Mouse (Mus musculus) splenic B cell, adult 2 months (primary cell): ENCODE measurements around the gene Lamtor2.
A peak's percentile ranks its signal among the peaks of the same experiment; 100 is the strongest.
"Not testable (repeated sequence)": the region's sequence is repeated elsewhere in the genome, so short reads cannot be mapped to it uniquely, and the experiment has no call there.

ENCODE experiments used
- DNase-seq: peaks from one replicate; pipeline ENCODE4 v3.0.0-alpha.2; 2011; ENCODE audit warnings: low read depth, low spot score
- H3K27me3 ChIP-seq: 2 replicates; pipeline ENCODE4 v1.6.1; 2012; ENCODE audit warnings: mild to moderate bottlenecking, low read length, moderate library complexity, mixed read lengths; ENCODE audit not compliant: control insufficient read depth, poor library complexity, insufficient read depth, severe bottlenecking
- H3K36me3 ChIP-seq: 2 replicates; pipeline ENCODE4 v1.6.1; 2012; ENCODE audit warnings: mild to moderate bottlenecking, low read length, moderate library complexity, mixed read lengths; ENCODE audit not compliant: control insufficient read depth, poor library complexity, insufficient read depth, severe bottlenecking

Gene Lamtor2

DNA sequence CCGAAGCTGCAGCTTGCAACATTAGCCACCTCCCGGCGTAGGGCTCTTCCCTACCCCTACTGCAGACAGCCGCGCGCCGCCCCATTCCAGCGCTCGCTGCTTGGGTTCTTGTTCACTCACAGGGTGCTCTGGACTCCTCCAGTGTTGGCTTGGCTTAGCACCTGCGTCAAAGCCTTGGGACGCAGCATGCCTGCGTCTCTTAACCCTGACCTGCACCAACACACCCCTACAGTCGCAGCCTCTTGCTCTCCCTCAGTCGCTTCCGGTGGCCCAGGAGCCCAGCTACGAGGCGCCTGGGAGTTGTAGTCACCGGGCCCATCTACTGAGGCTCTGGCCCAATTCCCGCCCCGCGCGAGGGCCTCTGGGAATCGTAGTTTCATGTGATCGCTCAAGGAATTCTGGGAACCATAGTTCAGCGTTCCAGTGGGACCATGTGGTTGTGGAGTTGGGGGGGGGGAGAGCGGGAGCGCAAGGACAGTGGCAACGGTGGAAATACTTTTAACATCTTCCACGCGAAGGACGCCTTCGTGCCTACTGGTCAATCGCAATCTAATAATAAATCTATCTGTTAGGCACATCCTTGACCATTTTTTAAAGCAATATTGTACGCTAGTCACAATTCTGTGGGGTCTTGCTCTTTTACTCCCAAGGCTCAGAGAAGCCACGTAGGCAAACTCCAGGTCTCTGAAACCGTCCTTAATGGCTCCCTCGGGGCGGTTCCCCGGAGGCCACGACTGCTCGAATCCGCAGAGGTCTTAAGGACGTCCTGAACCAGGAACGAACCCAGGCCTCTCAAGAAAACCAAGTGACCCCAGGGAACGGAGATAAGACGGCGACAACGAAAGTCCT, at the start of gene Lamtor2:
Gene Lamtor2 (minus strand): TSS at position 399 of the 849 bp plus-strand sequence.
- DNase-seq: peak; percentile 93
- no peaks in the 10 kb centered on the region for H3K27me3 ChIP-seq
- peaks cover 3% of the 10 kb centered on the region; the same call in 1 of the 2 replicates for H3K36me3 ChIP-seq

DNA sequence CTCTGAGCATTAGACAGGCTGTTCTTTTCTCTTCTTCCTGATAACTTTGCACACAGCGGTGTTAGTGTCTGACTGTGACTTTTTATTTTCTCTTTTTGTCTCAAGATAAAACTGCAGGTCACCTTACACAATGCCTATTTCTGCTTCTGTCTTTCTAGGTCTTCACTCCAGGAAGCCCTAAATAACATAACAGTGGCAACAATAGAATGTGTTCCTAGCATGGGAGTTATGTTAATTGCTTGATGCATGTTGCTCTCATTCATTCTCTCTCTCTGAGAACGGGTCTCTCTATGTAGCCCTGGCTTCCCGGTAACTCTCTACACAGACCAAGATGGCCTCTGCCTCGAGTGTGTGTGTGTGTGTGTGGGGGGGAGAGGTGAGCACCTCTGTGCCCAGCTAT, 49.6 kb upstream of the Lamtor2 start:
- DNase-seq: no peak
- no peaks in the 10 kb centered on the region for H3K36me3 ChIP-seq
- H3K27me3 ChIP-seq: no peaks in the 10 kb centered on the region

DNA sequence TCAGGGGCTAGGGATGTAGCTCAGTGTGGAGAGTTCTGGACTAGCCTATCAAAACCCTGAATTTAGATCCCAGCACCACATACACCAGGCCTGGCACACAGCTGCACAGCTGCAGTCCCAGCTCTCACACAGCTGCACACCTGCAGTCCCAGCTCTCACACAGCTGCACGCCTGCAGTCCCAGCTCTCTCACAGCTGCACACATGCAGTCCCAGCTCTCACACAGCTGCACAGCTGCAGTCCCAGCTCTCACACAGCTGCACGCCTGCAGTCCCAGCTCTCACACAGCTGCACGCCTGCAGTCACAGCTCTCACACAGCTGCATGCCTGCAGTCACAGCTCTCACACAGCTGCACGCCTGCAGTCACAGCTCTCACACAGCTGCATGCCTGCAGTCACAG, 43.7 kb upstream of the Lamtor2 start:
- not testable (repeated sequence) for H3K27me3 ChIP-seq, DNase-seq

DNA sequence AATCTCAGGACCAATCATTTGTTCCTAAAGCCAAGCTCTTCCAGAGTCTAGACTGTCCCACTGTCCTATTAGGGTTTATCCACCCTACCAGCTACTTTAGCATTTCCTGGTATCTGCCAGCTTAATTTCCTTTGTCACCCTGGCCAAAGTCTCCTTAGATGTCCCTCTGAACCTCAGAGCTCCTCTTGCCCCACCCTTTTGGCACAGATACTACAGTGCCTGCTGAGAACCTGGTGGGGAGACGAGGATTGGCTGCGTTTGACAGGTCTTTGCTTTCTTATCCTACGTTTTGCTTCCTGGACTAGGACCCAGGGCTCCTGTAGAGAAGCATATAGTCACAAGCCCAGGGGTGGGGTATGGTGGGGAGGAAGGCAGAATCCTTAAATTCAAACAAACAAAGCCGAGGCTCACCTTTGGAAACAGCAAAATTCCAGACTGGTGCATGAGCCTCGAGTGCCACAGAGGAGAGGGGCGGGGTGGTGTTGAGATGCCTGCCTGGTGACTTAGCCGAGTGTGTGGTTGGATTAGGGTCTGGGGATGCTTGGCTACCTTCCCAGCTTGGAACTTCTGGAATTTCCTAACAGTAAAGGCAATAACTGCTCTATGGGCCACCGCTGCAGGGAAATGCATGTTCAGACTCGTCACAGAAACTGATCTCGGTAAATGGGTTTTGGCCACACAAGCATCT, 41.2 kb upstream of the Lamtor2 start:
- no peak for DNase-seq
- Histone ChIP-seq H3K27me3 (no peaks in the 10 kb centered on the region), H3K36me3 (no peaks in the 10 kb centered on the region)

More for the DNA sequence above, 43.7 kb upstream of the Lamtor2 start:
- H3K36me3 ChIP-seq: not testable (repeated sequence)

DNA sequence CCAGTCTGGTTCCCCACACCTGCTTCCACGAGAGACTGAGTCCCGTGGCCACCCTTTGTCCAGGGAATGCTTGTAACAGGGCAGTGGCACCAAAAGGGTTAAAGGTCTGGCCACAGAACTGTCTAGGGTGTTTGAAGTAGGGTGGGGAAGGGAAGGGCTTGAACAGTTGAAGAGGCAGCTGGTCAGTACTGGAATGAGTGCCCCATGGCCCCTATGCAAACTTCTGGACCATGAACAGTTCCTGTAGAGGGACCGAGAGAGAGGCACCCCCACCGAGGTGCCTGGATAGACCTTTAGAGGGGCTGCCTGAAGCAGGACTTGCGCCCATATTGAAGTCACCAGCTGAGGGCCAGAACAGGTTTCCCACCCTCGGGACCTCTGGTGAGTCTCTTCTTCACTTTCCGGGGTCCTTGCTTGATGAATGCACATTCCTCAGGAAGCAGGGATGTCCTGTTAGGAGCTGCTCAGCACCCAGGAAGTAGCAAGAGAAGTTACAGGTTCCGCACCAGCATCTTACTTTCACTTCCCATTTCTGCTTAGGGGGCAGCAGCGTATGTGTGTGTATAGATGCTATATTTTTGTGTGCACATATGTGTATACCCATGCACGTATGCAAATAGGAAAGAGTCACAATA, 40.2 kb upstream of the Lamtor2 start:
- H3K27me3 ChIP-seq: no peaks in the 10 kb centered on the region
- peak; percentile 81 for DNase-seq
- H3K36me3 ChIP-seq: peaks cover 1% of the 10 kb centered on the region

DNA sequence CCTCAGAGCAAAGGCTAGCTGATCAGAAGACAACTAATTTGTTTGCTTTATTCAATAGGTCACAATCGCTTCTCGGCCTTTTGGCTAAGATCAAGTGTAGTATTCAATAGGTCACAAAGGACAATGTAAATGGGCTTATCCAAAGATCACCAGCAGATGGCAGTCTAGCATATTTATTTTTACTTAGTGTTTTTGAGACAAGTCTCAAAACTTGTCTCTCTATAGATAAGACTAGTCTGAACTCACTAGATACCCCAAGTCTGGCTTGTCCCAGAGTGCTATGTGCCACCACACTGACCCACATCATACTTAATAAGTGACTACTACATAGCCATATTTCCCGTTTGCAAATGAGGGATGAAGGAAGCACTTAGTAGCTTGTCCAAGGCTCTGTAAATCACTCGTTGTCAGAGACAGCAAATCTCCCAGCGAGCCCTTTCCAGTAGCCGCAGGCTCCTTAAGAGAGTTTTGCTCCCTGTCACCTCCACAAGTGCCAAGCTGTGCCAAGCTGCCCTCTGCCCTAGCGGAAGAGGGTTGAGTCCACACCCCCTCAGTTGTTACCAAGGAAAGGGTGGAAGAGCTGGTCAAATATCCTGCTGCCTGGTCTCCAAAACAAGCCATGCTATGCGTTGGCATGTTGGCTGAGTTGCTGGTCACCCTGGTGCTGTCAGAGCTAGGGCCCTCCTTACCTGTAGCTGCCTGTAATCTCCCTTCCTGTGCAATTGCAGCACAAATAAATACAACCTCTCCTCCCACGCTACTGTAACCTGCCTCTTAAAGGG, 39.3 kb upstream of the Lamtor2 start:
- peak; percentile 87 for DNase-seq
- Histone ChIP-seq H3K27me3 (no peaks in the 10 kb centered on the region), H3K36me3 (peaks cover 1% of the 10 kb centered on the region)

DNA sequence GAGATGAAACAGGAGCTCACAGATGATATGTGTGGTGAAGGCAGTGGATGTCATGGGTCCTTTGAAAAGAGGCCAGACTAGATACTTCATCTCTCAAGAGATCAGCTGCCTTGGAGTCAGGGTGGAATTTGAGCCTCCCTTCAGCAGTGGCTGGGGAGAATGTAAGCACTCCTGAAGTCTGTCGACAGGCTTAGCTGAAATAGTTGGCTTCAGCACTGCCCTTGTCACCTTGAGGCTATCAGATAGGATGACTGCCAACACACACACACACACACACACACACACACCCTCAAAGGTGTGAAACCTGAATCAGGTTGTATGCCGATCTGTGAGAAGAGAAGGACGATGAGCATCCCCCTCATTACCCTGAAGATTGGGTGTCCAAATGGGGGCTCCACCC, 38.2 kb upstream of the Lamtor2 start:
- Histone ChIP-seq H3K36me3 (peaks cover 6% of the 10 kb centered on the region), H3K27me3 (no peaks in the 10 kb centered on the region)
- no peak for DNase-seq

DNA sequence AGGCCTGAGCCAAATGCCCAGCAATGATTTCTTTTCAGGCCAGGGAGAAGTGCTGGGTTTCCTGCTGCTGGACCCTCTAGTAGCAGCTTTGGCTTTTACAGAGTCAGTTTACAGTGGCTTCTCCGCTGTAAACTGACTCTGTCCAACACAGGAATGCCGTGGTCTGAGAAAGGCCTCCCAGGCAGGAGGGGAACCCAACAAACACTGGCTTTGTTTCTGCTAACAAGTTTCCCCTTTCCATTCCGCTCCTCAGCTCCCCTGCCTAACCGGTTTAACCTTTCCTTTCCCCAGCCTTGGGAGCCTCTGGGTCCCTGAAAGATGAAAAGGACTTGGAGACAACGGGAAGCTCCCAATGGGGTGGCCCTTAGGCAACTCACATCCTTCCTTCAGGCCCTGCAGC, 37.4 kb upstream of the Lamtor2 start:
- H3K36me3 ChIP-seq: peaks cover 6% of the 10 kb centered on the region
- no peak for DNase-seq
- no peaks in the 10 kb centered on the region for H3K27me3 ChIP-seq

DNA sequence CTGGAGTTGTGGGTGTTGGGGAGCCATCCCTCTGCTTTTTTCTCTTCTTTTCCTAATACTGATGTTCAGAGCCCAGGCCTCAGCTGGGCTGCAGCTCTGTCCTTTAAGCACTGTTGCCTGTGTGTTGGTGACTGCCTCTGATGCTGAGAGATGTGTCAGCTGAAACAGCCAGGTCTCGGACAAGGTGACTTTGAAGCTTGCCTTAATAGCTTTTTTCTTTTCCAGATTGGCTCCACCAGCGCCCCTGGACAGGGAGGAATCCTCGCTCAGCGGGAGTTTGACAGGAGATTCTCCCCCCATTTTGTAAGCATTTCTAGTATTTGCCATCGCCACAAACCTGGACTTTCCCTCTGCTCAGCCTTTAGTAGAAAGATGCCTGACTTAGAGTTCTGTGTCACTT, 33.8 kb upstream of the Lamtor2 start:
- Histone ChIP-seq H3K36me3 (peaks cover 13% of the 10 kb centered on the region), H3K27me3 (no peaks in the 10 kb centered on the region)
- no peak for DNase-seq

DNA sequence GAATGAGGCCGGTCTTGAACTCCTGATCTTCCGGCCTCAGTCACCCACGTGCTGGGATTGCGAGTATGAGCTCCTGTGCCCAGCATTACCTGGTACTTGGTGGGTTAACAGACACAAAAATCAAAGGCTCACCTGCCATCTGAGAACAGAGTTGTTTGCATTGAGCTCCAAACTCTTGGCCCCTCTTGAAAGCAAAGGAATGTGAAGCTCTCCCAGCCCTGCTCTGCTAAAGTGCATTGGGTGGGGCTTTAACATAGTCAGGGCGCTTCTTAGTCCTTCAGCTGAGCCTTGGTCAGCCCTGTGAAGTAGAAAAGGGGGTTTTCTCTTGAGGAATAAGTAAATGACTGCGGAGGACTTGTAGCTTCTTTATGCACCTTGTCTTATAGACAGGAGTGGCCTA, 32.9 kb upstream of the Lamtor2 start:
- Histone ChIP-seq H3K36me3 (peaks cover 14% of the 10 kb centered on the region), H3K27me3 (no peaks in the 10 kb centered on the region)
- no peak for DNase-seq

DNA sequence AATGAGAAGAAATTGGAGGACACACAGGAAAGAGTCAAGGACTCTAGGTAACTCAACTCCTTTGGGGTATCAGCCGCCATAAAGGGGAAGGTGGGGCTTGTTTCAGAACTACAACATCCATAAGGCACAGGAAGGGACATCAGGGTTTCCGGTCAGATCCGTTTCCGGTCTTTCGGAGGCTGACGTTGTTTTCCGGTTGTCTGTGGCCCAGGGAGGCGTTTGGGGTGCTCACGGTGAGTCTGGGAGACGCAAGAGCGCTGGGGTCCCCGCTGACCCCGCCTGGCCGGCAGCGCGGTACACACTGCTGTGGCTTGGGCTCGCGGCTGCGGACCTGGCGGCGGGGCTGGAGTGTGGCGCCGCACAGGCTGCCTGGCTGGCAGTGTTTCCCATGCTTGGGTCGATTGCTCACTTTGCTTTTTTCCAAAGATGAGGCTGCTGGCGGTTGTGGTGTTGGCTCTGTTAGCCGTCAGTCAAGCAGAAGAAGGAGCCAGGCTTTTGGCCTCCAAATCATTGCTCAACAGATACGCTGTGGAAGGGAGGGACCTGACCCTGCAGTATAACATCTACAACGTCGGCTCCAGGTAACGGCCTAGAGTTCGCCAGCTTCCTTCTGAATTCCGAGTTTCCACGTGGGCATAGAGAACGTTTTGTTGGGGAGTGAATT, 26.7 kb upstream of the Lamtor2 start:
- H3K36me3 ChIP-seq: peaks cover 7% of the 10 kb centered on the region
- no peaks in the 10 kb centered on the region for H3K27me3 ChIP-seq
- DNase-seq: peak; percentile 84

DNA sequence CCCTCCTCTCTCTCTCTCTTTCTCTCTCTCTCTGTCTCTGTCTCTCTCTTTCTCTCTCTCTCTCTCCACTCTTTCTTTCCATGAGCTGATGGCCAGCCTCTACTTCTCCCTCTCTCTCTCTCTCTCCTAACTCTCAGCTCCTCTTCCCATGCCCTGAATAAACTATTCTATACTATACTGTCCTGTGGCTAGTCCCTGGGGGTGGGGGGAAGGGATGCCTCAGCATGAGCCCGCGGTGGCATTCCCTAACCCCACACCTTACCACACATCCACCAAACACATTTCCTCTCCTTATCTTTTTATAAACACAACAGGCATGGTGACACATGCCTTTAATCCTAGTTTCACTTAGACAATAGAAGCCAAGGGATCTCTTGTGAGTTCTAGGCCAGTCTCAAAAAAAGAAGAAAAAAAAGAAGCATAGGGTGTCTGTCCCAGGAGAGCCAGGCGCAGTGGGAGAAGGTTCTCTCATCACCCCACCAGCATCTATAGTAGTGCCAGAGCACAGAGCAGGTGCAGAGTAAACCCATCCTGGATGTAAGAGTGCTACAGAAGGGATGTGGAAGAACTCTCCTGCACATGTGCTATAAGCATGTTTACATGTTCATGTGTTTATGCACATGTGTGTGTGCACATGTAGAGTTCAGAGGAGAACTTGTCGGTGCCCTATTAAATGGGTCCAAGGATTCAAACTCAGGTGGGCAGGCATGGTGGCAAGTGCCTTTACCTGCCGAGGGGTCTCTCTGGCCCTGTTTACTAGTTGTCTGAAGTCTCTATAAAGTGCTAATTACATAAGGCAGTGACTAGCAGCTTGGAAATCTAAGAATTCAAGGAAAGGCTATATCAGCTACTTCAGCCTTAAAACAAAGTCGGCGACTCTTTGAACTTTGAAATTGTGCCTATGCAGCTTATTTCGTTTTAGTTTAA, 25.9 kb upstream of the Lamtor2 start:
- no peak for DNase-seq
- no peaks in the 10 kb centered on the region for H3K27me3 ChIP-seq
- H3K36me3 ChIP-seq: peaks cover 7% of the 10 kb centered on the region

DNA sequence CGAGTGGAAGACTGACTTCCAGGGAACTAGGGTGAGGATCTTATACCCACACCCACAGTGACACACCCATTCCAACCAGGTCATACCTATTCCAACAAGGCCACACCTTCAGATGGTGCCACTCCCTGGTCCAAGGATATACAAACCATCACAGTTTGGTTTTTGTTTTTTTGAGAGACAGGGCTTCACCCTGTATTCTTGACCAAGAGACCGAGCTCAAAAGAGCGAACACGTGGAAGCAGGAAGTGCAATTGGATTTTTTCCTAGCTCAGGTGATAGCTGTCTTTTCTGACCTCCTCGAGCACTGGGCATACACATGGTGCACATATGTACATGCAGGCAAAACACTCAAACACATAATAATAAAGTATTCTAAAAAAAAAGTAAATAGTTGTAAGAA, 25.0 kb upstream of the Lamtor2 start:
- H3K36me3 ChIP-seq, DNase-seq, H3K27me3 ChIP-seq: not testable (repeated sequence)
